ENCODE assay signal across 21 mouse cellular contexts in genomic region chr16:96907081-96907480, GRCm38 (mm10).
DNase-seq lines count a peak whose midpoint lies in the region; ATAC-seq lines count a peak whose summit lies in the region.
"Had no signal": no experiment of that assay in that cellular context is flagged by ENCODE, and none has a peak within 500 bp of the region (broad histone marks: within the 10 kb centered on the region; RNA-seq: fewer than 3 reads in every experiment).

No protein-coding gene starts in this region.

- DNase-seq in frontal cortex, postnatal 25 days (ENCODE audit: low spot score in 2 of 2), result no peak
- no peak for DNase-seq in spleen, postnatal 14 days (ENCODE audit: low spot score in 2 of 2)
- DNase-seq: adrenal gland, adult 8-10 months; adrenal gland, postnatal 36 days; cerebellum, adult 2 months; cerebellum, postnatal 10 days; forebrain, postnatal 0 days; gastrocnemius, adult 2 months; gastrocnemius, postnatal 25 days; heart, postnatal 4 days had no signal

- H3K9ac ChIP-seq in heart, embryonic 11.5 days (ENCODE audit: low read depth, low read length), result no peak overlapping the region
- no peak overlapping the region for H3K9ac ChIP-seq in heart, embryonic 12.5 days
- no peak overlapping the region for H3K9ac ChIP-seq in liver, embryonic 12.5 days
- H3K9ac ChIP-seq in liver, embryonic 15.5 days, result no peak overlapping the region
- H3K9ac ChIP-seq: forebrain, embryonic 12.5 days; forebrain, postnatal 0 days; heart, embryonic 13.5 days; hindbrain, embryonic 12.5 days had no signal

- no peak overlapping the region for H3K4me3 ChIP-seq in heart, embryonic 11.5 days (ENCODE audit: low read depth, low read length)
- H3K4me3 ChIP-seq in heart, embryonic 12.5 days, result no peak overlapping the region
- no peak overlapping the region for H3K4me3 ChIP-seq in liver, embryonic 12.5 days
- no peak overlapping the region for H3K4me3 ChIP-seq in liver, embryonic 15.5 days (replicated peaks)
- H3K4me3 ChIP-seq: embryonic facial prominence, embryonic 10.5 days; erythroblast, embryonic 14.5 days; forebrain, embryonic 12.5 days; gastrocnemius, adult 2 months; heart, embryonic 13.5 days; hindbrain, embryonic 12.5 days had no signal

- no peaks in the 10 kb centered on the region for H3K9me3 ChIP-seq in heart, embryonic 11.5 days (replicated peaks; ENCODE audit: control insufficient read depth, low read length)
- no peaks in the 10 kb centered on the region for H3K9me3 ChIP-seq in heart, embryonic 12.5 days (replicated peaks)
- H3K9me3 ChIP-seq in liver, embryonic 12.5 days (replicated peaks), result no peaks in the 10 kb centered on the region
- H3K9me3 ChIP-seq in liver, embryonic 15.5 days (replicated peaks), result no peaks in the 10 kb centered on the region
- H3K9me3 ChIP-seq: embryonic facial prominence, embryonic 10.5 days; forebrain, embryonic 12.5 days; heart, embryonic 13.5 days; hindbrain, embryonic 12.5 days had no signal

- ATAC-seq in heart, embryonic 11.5 days (replicated peaks; ENCODE audit: insufficient number of reproducible peaks, low FRiP score, low TSS enrichment), result no peak
- ATAC-seq in heart, embryonic 12.5 days (ENCODE audit: insufficient number of reproducible peaks, low FRiP score), result no peak
- ATAC-seq in liver, embryonic 12.5 days, result no peak
- 0 out of 2 replicates have a peak, but pooled peaks have one; percentile 5 for ATAC-seq in liver, embryonic 15.5 days (ENCODE audit: insufficient read depth)
- ATAC-seq in megakaryocyte-erythroid progenitor cell, adult 5-6 weeks (replicated peaks; ENCODE audit: low FRiP score, low TSS enrichment, poor library complexity, severe bottlenecking), result peak; percentile 20
- ATAC-seq: forebrain, postnatal 0 days; hindbrain, postnatal 0 days had no signal

- no peaks in the 10 kb centered on the region for H3K36me3 ChIP-seq in heart, embryonic 11.5 days (ENCODE audit: control insufficient read depth, insufficient read depth, low read length)
- no peaks in the 10 kb centered on the region for H3K36me3 ChIP-seq in heart, embryonic 12.5 days
- H3K36me3 ChIP-seq in liver, embryonic 12.5 days, result no peaks in the 10 kb centered on the region
- H3K36me3 ChIP-seq in liver, embryonic 15.5 days (replicated peaks), result no peaks in the 10 kb centered on the region
- H3K36me3 ChIP-seq: embryonic facial prominence, embryonic 10.5 days; forebrain, embryonic 12.5 days; heart, embryonic 13.5 days; hindbrain, embryonic 12.5 days had no signal

- 77% methylated on average over 1 of the region's 1 CpGs for WGBS in heart, embryonic 11.5 days (ENCODE audit: insufficient replicate concordance)
- WGBS in heart, embryonic 12.5 days, result 76% methylated on average over 1 of the region's 1 CpGs
- WGBS in liver, embryonic 12.5 days (ENCODE audit: insufficient replicate concordance), result 50% methylated on average over 1 of the region's 1 CpGs
- WGBS in liver, embryonic 15.5 days (ENCODE audit: insufficient replicate concordance), result 49% methylated on average over 1 of the region's 1 CpGs

- H3K4me2 ChIP-seq in heart, embryonic 11.5 days, result no peak overlapping the region
- no peak overlapping the region for H3K4me2 ChIP-seq in heart, embryonic 12.5 days
- H3K4me2 ChIP-seq in liver, embryonic 12.5 days, result peak overlapping the region; percentile 42
- peak overlapping the region; percentile 37; the same call in 1 of the 2 replicates for H3K4me2 ChIP-seq in liver, embryonic 15.5 days
- H3K4me2 ChIP-seq: forebrain, embryonic 12.5 days; heart, embryonic 13.5 days; hindbrain, embryonic 12.5 days had no signal

- no peaks in the 10 kb centered on the region for H3K27me3 ChIP-seq in heart, embryonic 11.5 days (ENCODE audit: control insufficient read depth, insufficient read depth, low read length)
- no peaks in the 10 kb centered on the region for H3K27me3 ChIP-seq in heart, embryonic 12.5 days (replicated peaks)
- no peaks in the 10 kb centered on the region for H3K27me3 ChIP-seq in liver, embryonic 12.5 days (replicated peaks)
- no peaks in the 10 kb centered on the region for H3K27me3 ChIP-seq in liver, embryonic 15.5 days
- H3K27me3 ChIP-seq: forebrain, embryonic 12.5 days; heart, embryonic 13.5 days; hindbrain, embryonic 12.5 days had no signal

- H3K27ac ChIP-seq in heart, embryonic 11.5 days (ENCODE audit: low read depth, low read length), result peak overlapping the region; percentile 46
- H3K27ac ChIP-seq in heart, embryonic 12.5 days (ENCODE audit: poor library complexity, severe bottlenecking), result no peak overlapping the region
- H3K27ac ChIP-seq in liver, embryonic 12.5 days, result peak overlapping the region; percentile 93
- H3K27ac ChIP-seq in liver, embryonic 15.5 days (replicated peaks), result peak overlapping the region; percentile 89
- H3K27ac ChIP-seq: embryonic facial prominence, embryonic 10.5 days; forebrain, embryonic 12.5 days; gastrocnemius, adult 2 months; heart, embryonic 13.5 days; hindbrain, embryonic 12.5 days; hindbrain, postnatal 0 days had no signal

- H3K4me1 ChIP-seq in heart, embryonic 11.5 days (ENCODE audit: control insufficient read depth, insufficient read depth, low read length), result 0 out of 2 replicates have a peak, but pooled peaks cover 6% of the 10 kb centered on the region
- H3K4me1 ChIP-seq in heart, embryonic 12.5 days (replicated peaks), result peaks cover 10% of the 10 kb centered on the region
- H3K4me1 ChIP-seq in liver, embryonic 12.5 days, result peaks cover 79% of the 10 kb centered on the region
- peaks cover 67% of the 10 kb centered on the region for H3K4me1 ChIP-seq in liver, embryonic 15.5 days (replicated peaks)

Comparison
In these comparisons a context has a peak if more than half of its experiments do, and no peak if none do; other contexts are left out.
1. ATAC-seq: peak in liver, embryonic 15.5 days (single experiment) and megakaryocyte-erythroid progenitor cell, adult 5-6 weeks (single experiment); none in heart, embryonic 11.5 days (single experiment), heart, embryonic 12.5 days (single experiment) and liver, embryonic 12.5 days (single experiment).
2. H3K4me2 ChIP-seq: peak in liver, embryonic 12.5 days (single experiment) and liver, embryonic 15.5 days (single experiment); none in heart, embryonic 11.5 days (single experiment) and heart, embryonic 12.5 days (single experiment).